In the genomic region with DNA sequence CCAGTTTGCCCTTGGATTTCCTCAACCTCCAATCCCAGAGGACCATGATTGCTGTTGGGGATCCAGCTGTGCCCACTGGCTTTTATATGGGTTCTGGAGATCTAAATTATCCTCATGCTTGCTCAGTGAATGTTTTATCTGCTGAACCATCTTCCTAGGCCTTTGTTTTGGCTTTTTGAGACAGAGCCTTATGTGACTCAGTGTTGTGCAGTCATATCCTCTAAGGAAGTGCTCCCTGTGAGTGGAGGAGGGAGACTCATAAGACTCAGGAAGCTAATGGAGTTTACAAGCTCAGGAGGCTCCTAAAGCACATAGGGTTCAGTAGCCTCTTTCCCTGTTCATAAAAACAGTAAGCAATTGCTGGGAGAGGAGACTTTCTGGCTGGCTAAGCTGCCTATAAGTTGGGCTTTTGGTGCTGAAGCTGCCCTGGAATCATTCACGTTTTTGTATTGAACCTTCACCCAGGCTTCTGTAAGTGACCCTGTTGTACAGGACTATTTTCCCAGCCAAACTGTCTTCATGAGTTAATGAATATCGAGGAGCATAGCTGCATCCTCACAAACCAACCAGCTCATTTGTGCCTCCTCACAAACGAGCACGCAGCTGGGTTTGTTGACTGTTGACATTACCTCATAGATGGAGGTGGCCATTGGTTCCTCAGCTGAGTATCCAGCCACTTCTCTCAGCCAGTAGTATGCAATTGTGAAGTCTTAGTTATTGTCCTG, we compare ENCODE assay signal across 33 mouse cellular contexts. TPM values are rescaled to one million over a fixed set of nuclear protein-coding genes. Genes with fewer than 3 reads are reported as not detected.
A peak's percentile ranks its signal among the peaks of the same experiment; 100 is the strongest.
DNase-seq lines count a peak whose midpoint lies in the region; ATAC-seq lines count a peak whose summit lies in the region.
"Had no signal": no experiment of that assay in that cellular context is flagged by ENCODE, and none has a peak within 500 bp of the region (broad histone marks: within the 10 kb centered on the region; RNA-seq: fewer than 3 reads in every experiment).

No protein-coding gene starts in this region.

- no peak overlapping the region for H3K9ac ChIP-seq in kidney, embryonic 15.5 days
- H3K9ac ChIP-seq: forebrain, embryonic 13.5 days; hindbrain, embryonic 13.5 days had no signal

- H3K4me2 ChIP-seq in kidney, embryonic 15.5 days = no peak overlapping the region
- H3K4me2 ChIP-seq: forebrain, embryonic 13.5 days; heart, embryonic 11.5 days; hindbrain, embryonic 13.5 days had no signal

- no peaks in the 10 kb centered on the region for H3K27me3 ChIP-seq in kidney, embryonic 15.5 days
- H3K27me3 ChIP-seq in megakaryocyte, embryonic 14.5 days (replicated peaks) = peaks cover 6% of the 10 kb centered on the region
- H3K27me3 ChIP-seq: CH12.LX; forebrain, embryonic 13.5 days; hindbrain, embryonic 13.5 days; Patski had no signal

- H3K4me1 ChIP-seq in kidney, embryonic 15.5 days = no peaks in the 10 kb centered on the region
- peaks cover 20% of the 10 kb centered on the region for H3K4me1 ChIP-seq in megakaryocyte, embryonic 14.5 days
- H3K4me1 ChIP-seq: forebrain, embryonic 10.5 days; forebrain, embryonic 13.5 days; hindbrain, embryonic 10.5 days; hindbrain, embryonic 13.5 days had no signal

- ATAC-seq in kidney, embryonic 15.5 days (replicated peaks; ENCODE audit: low FRiP score) = no peak
- ATAC-seq in megakaryocyte, adult 5-6 weeks (ENCODE audit: poor library complexity, severe bottlenecking) = no peak
- ATAC-seq: forebrain, embryonic 13.5 days; forebrain, embryonic 16.5 days; Patski had no signal

- H3K36me3 ChIP-seq in kidney, embryonic 15.5 days = peaks cover 50% of the 10 kb centered on the region
- peaks cover 42% of the 10 kb centered on the region for H3K36me3 ChIP-seq in megakaryocyte, embryonic 14.5 days (replicated peaks; ENCODE audit: low read length)

- DNase-seq in heart, adult 11 months = peak; percentile 66
- DNase-seq in heart, postnatal 36 days = no peak
- peak; percentile 64 for DNase-seq in kidney, adult 9 months
- peak; percentile 67 for DNase-seq in 416B (ENCODE audit: low read depth)
- DNase-seq: adrenal gland, postnatal 10 days; adrenal gland, postnatal 36 days; B cell, adult 2 months; cerebellum, adult 18-20 months; cerebellum, adult 9-10 months; cerebellum, postnatal 14 days; gastrocnemius, postnatal 10 days; gastrocnemius, postnatal 36 days had no signal

- no peak overlapping the region for H3K27ac ChIP-seq in kidney, embryonic 15.5 days
- H3K27ac ChIP-seq: forebrain, embryonic 10.5 days; forebrain, embryonic 13.5 days; hindbrain, embryonic 10.5 days; hindbrain, embryonic 13.5 days had no signal

- H3K4me3 ChIP-seq in kidney, embryonic 15.5 days (replicated peaks) = no peak overlapping the region
- peak overlapping the region; percentile 26 for H3K4me3 ChIP-seq in megakaryocyte, embryonic 14.5 days (replicated peaks)
- H3K4me3 ChIP-seq: forebrain, embryonic 10.5 days; forebrain, embryonic 13.5 days; hindbrain, embryonic 10.5 days; hindbrain, embryonic 13.5 days had no signal

- intact Hi-C loops in heart, postnatal 36 days (cut with DNase I) = no loop called here

- 90% methylated on average over 4 of the region's 4 CpGs for WGBS in kidney, embryonic 15.5 days

- H3K9me3 ChIP-seq in kidney, embryonic 15.5 days (replicated peaks) = no peaks in the 10 kb centered on the region
- H3K9me3 ChIP-seq in megakaryocyte, embryonic 14.5 days = peaks cover 11% of the 10 kb centered on the region
- H3K9me3 ChIP-seq: G1E; hindbrain, embryonic 13.5 days had no signal

RNA-seq across cellular contexts. Expression of a gene that starts 4.6 kb away (rescaled TPM):
- total RNA-seq in heart, postnatal 36 days (2021) = not detected
- 0.14 TPM in 1 of 2 replicates, not detected in the other for polyA plus RNA-seq in kidney, embryonic 15.5 days (2015; fragmentation: Nextera tagmentation; extraction: Ambion mirVana)
- polyA plus RNA-seq in megakaryocyte, embryonic 14.5 days (2012; ENCODE audit: insufficient read depth, low replicate concordance) = not detected in 2 replicates
- not detected in 2 replicates for total RNA-seq in megakaryocyte, adult 5-6 weeks (2015)
- total RNA-seq in megakaryocyte, adult 5-6 weeks (2017) = not detected in 2 replicates
- total RNA-seq: adrenal gland, adult 18-20 months; adrenal gland, postnatal 10 days; adrenal gland, postnatal 36 days; G1E; gastrocnemius, adult 18-20 months; gastrocnemius, postnatal 10 days; gastrocnemius, postnatal 36 days; granulocyte monocyte progenitor cell, adult 5-6 weeks; heart, adult 8-10 months; heart, postnatal 25 days had no signal
- polyA plus RNA-seq: embryonic facial prominence, embryonic 11.5 days; embryonic facial prominence, embryonic 14.5 days; forebrain, embryonic 13.5 days; G1E; heart, embryonic 11.5 days; heart, embryonic 14.5 days; heart, postnatal 0 days had no signal

RNA-seq across cellular contexts. Expression of a gene that starts 9.6 kb away (rescaled TPM):
- total RNA-seq in heart, postnatal 36 days (2021) = 1 to 10 TPM; 6.5 to 7.6 TPM
- 16.4 and 19.5 TPM in 2 replicates for polyA plus RNA-seq in kidney, embryonic 15.5 days (2015; fragmentation: Nextera tagmentation; extraction: Ambion mirVana)
- 2.5 TPM in 2 replicates for polyA plus RNA-seq in megakaryocyte, embryonic 14.5 days (2012; ENCODE audit: insufficient read depth, low replicate concordance)
- 9.6 and 12.0 TPM in 2 replicates for total RNA-seq in megakaryocyte, adult 5-6 weeks (2015)
- 18.2 and 18.5 TPM in 2 replicates for total RNA-seq in megakaryocyte, adult 5-6 weeks (2017)

RNA-seq across cellular contexts. Expression of a gene that starts 23.8 kb away (rescaled TPM):
- 10 to 100 TPM; 39.6 to 41.1 TPM for total RNA-seq in heart, postnatal 36 days (2021)
- polyA plus RNA-seq in kidney, embryonic 15.5 days (2015; fragmentation: Nextera tagmentation; extraction: Ambion mirVana) = 107 and 113 TPM in 2 replicates
- polyA plus RNA-seq in megakaryocyte, embryonic 14.5 days (2012; ENCODE audit: insufficient read depth, low replicate concordance) = 81.8 and 103 TPM in 2 replicates
- 77.4 and 79.9 TPM in 2 replicates for total RNA-seq in megakaryocyte, adult 5-6 weeks (2015)
- 54.1 and 74.4 TPM in 2 replicates for total RNA-seq in megakaryocyte, adult 5-6 weeks (2017)

RNA-seq across cellular contexts. Expression of a gene that starts 44.3 kb away (rescaled TPM):
- not detected for total RNA-seq in heart, postnatal 36 days (2021)
- polyA plus RNA-seq in kidney, embryonic 15.5 days (2015; fragmentation: Nextera tagmentation; extraction: Ambion mirVana) = not detected in 2 replicates
- polyA plus RNA-seq in megakaryocyte, embryonic 14.5 days (2012; ENCODE audit: insufficient read depth, low replicate concordance) = not detected in 2 replicates
- not detected in 2 replicates for total RNA-seq in megakaryocyte, adult 5-6 weeks (2015)
- not detected in 2 replicates for total RNA-seq in megakaryocyte, adult 5-6 weeks (2017)
- total RNA-seq: adrenal gland, adult 18-20 months; adrenal gland, postnatal 10 days; adrenal gland, postnatal 36 days; G1E; gastrocnemius, adult 18-20 months; gastrocnemius, postnatal 10 days; gastrocnemius, postnatal 36 days; granulocyte monocyte progenitor cell, adult 5-6 weeks; heart, adult 8-10 months; heart, postnatal 25 days had no signal
- polyA plus RNA-seq: embryonic facial prominence, embryonic 11.5 days; embryonic facial prominence, embryonic 14.5 days; forebrain, embryonic 10.5 days; forebrain, embryonic 13.5 days; forebrain, embryonic 16.5 days; G1E; heart, embryonic 11.5 days; heart, embryonic 14.5 days; heart, postnatal 0 days; hindbrain, embryonic 10.5 days; hindbrain, embryonic 13.5 days; Patski had no signal

Comparison
In these comparisons a context has a peak if more than half of its experiments do, and no peak if none do; other contexts are left out.
1. DNase-seq: peak in heart, adult 11 months (single experiment), kidney, adult 9 months (single experiment) and 416B (single experiment); none in heart, postnatal 36 days (0 of 2).